ENCODE assay signal across 10 mouse cellular contexts in the genomic region with DNA sequence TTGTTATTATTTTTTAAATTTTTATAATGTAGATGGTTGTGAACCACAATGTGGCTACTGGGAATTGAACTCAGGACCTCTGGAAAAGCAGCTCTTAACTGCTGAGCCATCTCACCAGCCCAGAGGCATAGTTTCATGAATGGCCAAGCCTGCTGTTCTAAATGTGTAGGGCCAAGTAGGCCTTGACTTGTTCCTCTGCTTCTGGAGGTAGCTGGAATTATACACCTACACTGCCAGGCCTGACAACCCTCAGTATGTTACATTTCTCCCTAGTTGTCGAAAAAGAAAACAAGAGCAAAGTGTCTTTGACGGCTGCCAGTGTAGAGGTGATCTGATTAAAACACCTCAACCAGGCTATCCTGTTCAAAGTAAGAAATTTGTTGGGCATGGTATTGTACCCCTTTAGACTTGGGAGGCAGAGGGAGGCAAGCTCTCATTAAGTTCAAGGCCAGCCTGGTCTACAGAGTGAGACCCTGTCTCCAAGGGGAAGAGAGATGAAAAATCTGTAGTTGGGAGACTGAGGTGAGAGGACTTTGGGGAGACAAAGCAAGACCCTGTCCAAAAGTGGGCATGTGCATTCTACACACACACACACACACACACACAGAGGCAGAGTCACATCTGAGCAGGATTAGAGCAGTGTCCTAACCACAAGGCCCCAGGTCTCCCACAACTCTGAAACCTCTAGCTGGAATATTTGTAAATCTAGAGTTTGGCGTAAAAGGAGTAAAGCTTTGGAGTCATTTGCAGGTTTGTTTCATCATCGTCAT. TPM values are rescaled to one million over a fixed set of nuclear protein-coding genes. Genes with fewer than 3 reads are reported as not detected.
DNase-seq lines count a peak whose midpoint lies in the region; ATAC-seq and TF ChIP-seq lines count a peak whose summit lies in the region.
"Had no signal": no experiment of that assay in that cellular context is flagged by ENCODE, and none has a peak within 500 bp of the region (broad histone marks: within the 10 kb centered on the region; RNA-seq: fewer than 3 reads in every experiment).

No protein-coding gene starts in this region.

- intact Hi-C loops in left cerebral cortex, postnatal 36 days (cut with DNase I): no loop called here
- intact Hi-C loops in left cerebral cortex, postnatal 4 days (cut with DNase I): no loop called here

- H3K4me1 ChIP-seq in forebrain, embryonic 15.5 days: peaks cover 12% of the 10 kb centered on the region; the same call in 1 of the 2 replicates
- no peaks in the 10 kb centered on the region for H3K4me1 ChIP-seq in midbrain, embryonic 14.5 days (ENCODE audit: control insufficient read depth, insufficient read depth, low read length)

- ATAC-seq in forebrain, embryonic 15.5 days (replicated peaks): no peak
- ATAC-seq in midbrain, embryonic 14.5 days (ENCODE audit: low FRiP score, low TSS enrichment): no peak

- peak overlapping the region; percentile 82; the same call in 1 of the 2 replicates for H3K4me3 ChIP-seq in layer of hippocampus, adult 2 months
- peak overlapping the region; percentile 57; the same call in 1 of the 2 replicates for H3K4me3 ChIP-seq in forebrain, embryonic 15.5 days
- peak overlapping the region; percentile 64 for H3K4me3 ChIP-seq in midbrain, embryonic 14.5 days (replicated peaks; ENCODE audit: low read depth, low read length)

- no peaks in the 10 kb centered on the region for H3K27me3 ChIP-seq in forebrain, embryonic 15.5 days
- H3K27me3 ChIP-seq in midbrain, embryonic 14.5 days (ENCODE audit: control insufficient read depth, insufficient read depth, low read length): no peaks in the 10 kb centered on the region

- H3K9me3 ChIP-seq in forebrain, embryonic 15.5 days: no peaks in the 10 kb centered on the region
- H3K9me3 ChIP-seq in midbrain, embryonic 14.5 days (ENCODE audit: control insufficient read depth, low read length): no peaks in the 10 kb centered on the region

- peak; percentile 29 for DNase-seq in embryo, embryonic 10 days (ENCODE audit: low spot score)
- no peak for DNase-seq in embryo, embryonic 9.5 days (ENCODE audit: extremely low spot score)
- no peak for DNase-seq in layer of hippocampus, adult 2 months (ENCODE audit: low spot score in 2 of 2)
- no peak for DNase-seq in layer of hippocampus, adult 9-10 months (ENCODE audit: low spot score)
- no peak for DNase-seq in midbrain, embryonic 14.5 days
- DNase-seq in left cerebral cortex, postnatal 36 days (ENCODE audit: low spot score in 2 of 2): no peak
- no peak for DNase-seq in left cerebral cortex, postnatal 4 days

- no peak for TF ChIP-seq CTCF in layer of hippocampus, adult 2 months (conservative IDR thresholded peaks at IDR 0.05)

- no peak overlapping the region for H3K27ac ChIP-seq in layer of hippocampus, adult 2 months
- H3K27ac ChIP-seq in forebrain, embryonic 15.5 days (replicated peaks): no peak overlapping the region
- no peak overlapping the region for H3K27ac ChIP-seq in midbrain, embryonic 14.5 days (replicated peaks; ENCODE audit: low read depth, low read length)

- 82% methylated on average over 4 of the region's 4 CpGs for WGBS in forebrain, embryonic 15.5 days
- WGBS in midbrain, embryonic 14.5 days: 80% methylated on average over 4 of the region's 4 CpGs

- H3K36me3 ChIP-seq in forebrain, embryonic 15.5 days: no peaks in the 10 kb centered on the region
- no peaks in the 10 kb centered on the region for H3K36me3 ChIP-seq in midbrain, embryonic 14.5 days (ENCODE audit: control insufficient read depth, insufficient read depth, low read length)

- no peak overlapping the region for H3K9ac ChIP-seq in forebrain, embryonic 15.5 days (replicated peaks)
- no peak overlapping the region for H3K9ac ChIP-seq in midbrain, embryonic 14.5 days (replicated peaks; ENCODE audit: low read length)

- H3K4me2 ChIP-seq in forebrain, embryonic 15.5 days (replicated peaks): peak overlapping the region; percentile 49; the same call in 1 of the 2 replicates
- peak overlapping the region; percentile 98 for H3K4me2 ChIP-seq in midbrain, embryonic 14.5 days (ENCODE audit: low read length)

RNA-seq across cellular contexts. Expression of a gene that starts 26.3 kb away (rescaled TPM):
- total RNA-seq in layer of hippocampus, adult 2 months (2021): under 1 TPM in 1 of 2 experiments, not detected in 1; 0.23 TPM
- 0.43 and 0.82 TPM in 2 replicates for polyA plus RNA-seq in forebrain, embryonic 15.5 days (2015; fragmentation: Nextera tagmentation; extraction: Ambion mirVana)
- 0.84 and 1.3 TPM in 2 replicates for polyA plus RNA-seq in midbrain, embryonic 14.5 days (2014; fragmentation: Nextera tagmentation; extraction: Ambion mirVana)
- 1 to 10 TPM in 1 of 2 experiments, under 1 TPM in 1; 0.77 to 2.1 TPM for total RNA-seq in left cerebral cortex, postnatal 36 days (2021)
- 1 to 10 TPM; 1.1 TPM for total RNA-seq in left cerebral cortex, postnatal 4 days (2021)
- total RNA-seq: granulocyte monocyte progenitor cell, adult 5-6 weeks; megakaryocyte-erythroid progenitor cell, adult 5-6 weeks had no signal

RNA-seq across cellular contexts. Expression of a gene that starts 46.6 kb away (rescaled TPM):
- not detected for total RNA-seq in layer of hippocampus, adult 2 months (2021)
- polyA plus RNA-seq in forebrain, embryonic 15.5 days (2015; fragmentation: Nextera tagmentation; extraction: Ambion mirVana): not detected in 2 replicates
- polyA plus RNA-seq in midbrain, embryonic 14.5 days (2014; fragmentation: Nextera tagmentation; extraction: Ambion mirVana): not detected in 2 replicates
- not detected for total RNA-seq in left cerebral cortex, postnatal 36 days (2021)
- not detected for total RNA-seq in left cerebral cortex, postnatal 4 days (2021)
- total RNA-seq: granulocyte monocyte progenitor cell, adult 5-6 weeks; megakaryocyte-erythroid progenitor cell, adult 5-6 weeks had no signal

RNA-seq across cellular contexts. Expression of a gene that starts 59.1 kb away (rescaled TPM):
- 10 to 100 TPM; 22.6 to 36.4 TPM for total RNA-seq in layer of hippocampus, adult 2 months (2021)
- polyA plus RNA-seq in forebrain, embryonic 15.5 days (2015; fragmentation: Nextera tagmentation; extraction: Ambion mirVana): 68.4 and 69.3 TPM in 2 replicates
- 45.0 and 60.1 TPM in 2 replicates for polyA plus RNA-seq in midbrain, embryonic 14.5 days (2014; fragmentation: Nextera tagmentation; extraction: Ambion mirVana)
- total RNA-seq in left cerebral cortex, postnatal 36 days (2021): 10 to 100 TPM; 19.5 to 21.8 TPM
- 10 to 100 TPM; 65.2 to 69.2 TPM for total RNA-seq in left cerebral cortex, postnatal 4 days (2021)
